Mouse (Mus musculus) embryonic fibroblast, embryonic 13.5 days (primary cell): ENCODE measurements at regions not wholly inside any gene's neighbourhood (a gene's known extent, or its start where the extent isn't known, plus 50 kb on each side); places are given as distances from the start of the nearest gene placed in this dataset.

Experiments used
- CTCF ChIP-seq: IDR thresholded peaks from 2 replicates; pipeline ENCODE4 v1.5.1; 2011; ENCODE audit warnings: mild to moderate bottlenecking, control low read depth, low read length, moderate library complexity, borderline replicate concordance; ENCODE audit not compliant: insufficient read depth
- POLR2A ChIP-seq: IDR thresholded peaks from 2 replicates; pipeline ENCODE4 v1.6.1; 2011; ENCODE audit warnings: low read depth, mild to moderate bottlenecking, control low read depth, low read length, moderate library complexity

DNA sequence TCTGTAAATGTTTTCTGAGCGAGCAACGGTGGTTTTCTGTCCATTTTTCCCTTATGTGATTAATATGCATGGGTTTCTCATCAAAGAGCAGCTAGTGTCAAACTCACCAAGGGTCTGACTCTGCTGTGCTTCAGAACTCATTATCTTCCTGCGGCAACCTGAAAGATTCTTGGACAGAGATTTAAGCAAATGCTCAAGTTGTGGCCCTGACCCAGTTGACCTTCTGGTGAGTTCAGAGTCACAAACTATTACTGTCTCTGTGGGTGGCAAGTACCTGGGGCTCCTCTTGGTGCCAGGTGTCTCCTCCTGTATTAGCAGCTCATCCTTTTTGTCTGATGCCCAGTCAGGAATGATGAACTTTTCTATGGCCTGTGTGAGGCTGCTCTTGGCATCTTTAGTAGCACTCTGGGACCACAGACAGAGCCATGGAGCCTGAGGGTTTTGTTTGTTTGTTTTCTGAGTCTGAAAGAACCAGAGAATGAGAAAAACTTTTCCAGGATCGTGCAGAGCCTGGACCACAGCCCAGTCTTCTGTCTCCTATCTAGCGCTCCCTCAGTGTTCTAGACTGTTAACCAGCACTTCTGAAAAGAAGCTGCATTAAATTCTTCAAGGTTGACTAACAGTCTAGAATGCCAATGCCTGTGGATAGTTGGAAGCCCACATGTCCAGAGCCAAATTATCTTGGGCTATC, 124.1 kb upstream of the Wscd1 start:
- no peak for TF ChIP-seq CTCF
- no peak for TF ChIP-seq POLR2A
